ENCODE assay signal across 23 mouse cellular contexts in genomic region chr13:111601383-111601782, GRCm38 (mm10). TPM values are rescaled to one million over a fixed set of nuclear protein-coding genes. Genes with fewer than 3 reads are reported as not detected.
DNase-seq lines count a peak whose midpoint lies in the region; ATAC-seq and TF ChIP-seq lines count a peak whose summit lies in the region.
"Had no signal": no experiment of that assay in that cellular context is flagged by ENCODE, and none has a peak within 500 bp of the region (broad histone marks: within the 10 kb centered on the region; RNA-seq: fewer than 3 reads in every experiment).

No protein-coding gene starts in this region.

- no peaks in the 10 kb centered on the region for H3K9me3 ChIP-seq in liver, embryonic 12.5 days (replicated peaks)
- H3K9me3 ChIP-seq: embryonic facial prominence, embryonic 13.5 days; forebrain, embryonic 12.5 days; G1E; heart, embryonic 15.5 days; hindbrain, embryonic 10.5 days had no signal

- no peak overlapping the region for H3K9ac ChIP-seq in liver, adult 2 months (ENCODE audit: low read depth, low read length)
- H3K9ac ChIP-seq in liver, embryonic 12.5 days = no peak overlapping the region
- H3K9ac ChIP-seq: embryonic facial prominence, embryonic 13.5 days; forebrain, embryonic 12.5 days; heart, embryonic 15.5 days; hindbrain, embryonic 14.5 days had no signal

- DNase-seq in liver, adult 2 months (ENCODE audit: extremely low read depth, low read depth, low spot score) = peak; percentile 6
- DNase-seq in large intestine, adult 2 months (ENCODE audit: low read depth, low spot score) = peak; percentile 67
- DNase-seq in layer of hippocampus, adult 2 months (ENCODE audit: low spot score in 2 of 2) = no peak
- DNase-seq in lung, adult 18-20 months = no peak
- DNase-seq: adrenal gland, postnatal 14 days; cerebellum, adult 18-20 months; cerebellum, adult 9-11 months; cerebellum, postnatal 36 days; gastrocnemius, postnatal 10 days; heart, adult 2 months had no signal

- H3K27ac ChIP-seq in liver, adult 2 months (replicated peaks; ENCODE audit: insufficient read depth, low read depth, low read length) = no peak overlapping the region
- H3K27ac ChIP-seq in liver, embryonic 12.5 days = no peak overlapping the region
- H3K27ac ChIP-seq in small intestine, adult 2 months (ENCODE audit: insufficient read depth, low read depth, low read length) = peak overlapping the region; percentile 72
- H3K27ac ChIP-seq in layer of hippocampus, adult 2 months = no peak overlapping the region
- H3K27ac ChIP-seq: embryonic facial prominence, embryonic 13.5 days; forebrain, embryonic 12.5 days; heart, adult 2 months; heart, embryonic 15.5 days; hindbrain, embryonic 10.5 days; hindbrain, embryonic 14.5 days had no signal

- H3K4me1 ChIP-seq in liver, adult 2 months (ENCODE audit: control insufficient read depth, insufficient read depth, low read length) = peaks cover 2% of the 10 kb centered on the region; the same call in 1 of the 2 replicates
- H3K4me1 ChIP-seq in liver, embryonic 12.5 days = peaks cover 18% of the 10 kb centered on the region
- peaks cover 16% of the 10 kb centered on the region; the same call in 1 of the 2 replicates for H3K4me1 ChIP-seq in small intestine, adult 2 months (ENCODE audit: control insufficient read depth, insufficient read depth, insufficient read length, low read length)
- H3K4me1 ChIP-seq: embryonic facial prominence, embryonic 13.5 days; forebrain, embryonic 12.5 days; heart, embryonic 15.5 days; hindbrain, embryonic 10.5 days had no signal

- no peak for TF ChIP-seq POLR2A in liver, adult 2 months (IDR thresholded peaks at IDR 0.05; ENCODE audit: extremely low read depth, insufficient read depth, low read length)
- no peak for TF ChIP-seq POLR2A in small intestine, adult 2 months (IDR thresholded peaks at IDR 0.05; ENCODE audit: low read depth, low read length)

- H3K79me2 ChIP-seq in liver, adult 2 months (ENCODE audit: control insufficient read depth, insufficient read depth, low read length) = no peaks in the 10 kb centered on the region

- 40% methylated on average over 4 of the region's 4 CpGs for WGBS in liver, adult 2 months
- WGBS in liver, embryonic 12.5 days (ENCODE audit: insufficient replicate concordance) = 53% methylated on average over 4 of the region's 4 CpGs
- 20% methylated on average over 4 of the region's 4 CpGs for WGBS in large intestine, adult 2 months
- 17% methylated on average over 4 of the region's 4 CpGs for WGBS in small intestine, adult 2 months

- H3K27me3 ChIP-seq in liver, adult 2 months (ENCODE audit: control insufficient read depth, insufficient read depth, low read length) = no peaks in the 10 kb centered on the region
- no peaks in the 10 kb centered on the region for H3K27me3 ChIP-seq in liver, embryonic 12.5 days (replicated peaks)
- no peaks in the 10 kb centered on the region for H3K27me3 ChIP-seq in small intestine, adult 2 months (ENCODE audit: control insufficient read depth, insufficient read depth, low read length)
- H3K27me3 ChIP-seq: embryonic facial prominence, embryonic 13.5 days; forebrain, embryonic 12.5 days; heart, embryonic 15.5 days had no signal

- no peak for TF ChIP-seq CTCF in liver, adult 2 months (IDR thresholded peaks at IDR 0.05; ENCODE audit: low read depth, low read length)
- no peak for TF ChIP-seq CTCF in small intestine, adult 2 months (IDR thresholded peaks at IDR 0.05; ENCODE audit: extremely low read depth, insufficient read length, insufficient replicate concordance, low read depth, low read length)
- no peak for TF ChIP-seq CTCF in layer of hippocampus, adult 2 months (conservative IDR thresholded peaks at IDR 0.05)

- H3K36me3 ChIP-seq in liver, adult 2 months (ENCODE audit: control insufficient read depth, insufficient read depth, low read length) = no peaks in the 10 kb centered on the region
- H3K36me3 ChIP-seq in liver, embryonic 12.5 days = no peaks in the 10 kb centered on the region
- H3K36me3 ChIP-seq in small intestine, adult 2 months (ENCODE audit: control insufficient read depth, insufficient read depth, low read length) = no peaks in the 10 kb centered on the region
- H3K36me3 ChIP-seq: embryonic facial prominence, embryonic 13.5 days; forebrain, embryonic 12.5 days; G1E; heart, embryonic 15.5 days; hindbrain, embryonic 10.5 days had no signal

- ATAC-seq in liver, embryonic 12.5 days = no peak
- ATAC-seq: forebrain, embryonic 16.5 days had no signal

- no peak overlapping the region for H3K4me2 ChIP-seq in liver, embryonic 12.5 days
- H3K4me2 ChIP-seq: embryonic facial prominence, embryonic 13.5 days; forebrain, embryonic 12.5 days; heart, embryonic 11.5 days; heart, embryonic 15.5 days; hindbrain, embryonic 14.5 days had no signal

- H3K4me3 ChIP-seq in liver, adult 2 months (ENCODE audit: insufficient read depth, low read depth, low read length) = no peak overlapping the region
- H3K4me3 ChIP-seq in liver, embryonic 12.5 days = no peak overlapping the region
- no peak overlapping the region for H3K4me3 ChIP-seq in small intestine, adult 2 months (ENCODE audit: low read depth, low read length)
- no peak overlapping the region for H3K4me3 ChIP-seq in layer of hippocampus, adult 2 months
- H3K4me3 ChIP-seq: embryonic facial prominence, embryonic 13.5 days; forebrain, embryonic 12.5 days; heart, adult 2 months; heart, embryonic 15.5 days; hindbrain, embryonic 10.5 days had no signal

RNA-seq across cellular contexts. Expression of gene Gm10198, which starts 8.8 kb away (rescaled TPM):
- total RNA-seq in liver, adult 2 months (2014; rRNA removed) = not detected in 2 replicates
- not detected in 2 replicates for polyA plus RNA-seq in liver, adult 2 months (2012; rRNA removed)
- not detected in 2 replicates for polyA plus RNA-seq in liver, embryonic 12.5 days (2016; fragmentation: Nextera tagmentation; extraction: Ambion mirVana)
- not detected in 2 replicates for polyA plus RNA-seq in large intestine, adult 2 months (2012; rRNA removed)
- polyA plus RNA-seq in small intestine, adult 2 months (2012; rRNA removed) = not detected in 2 replicates
- not detected for total RNA-seq in layer of hippocampus, adult 2 months (2021)
- total RNA-seq: adrenal gland, postnatal 14 days; G1E; gastrocnemius, postnatal 10 days; gastrocnemius, postnatal 4 days; heart, adult 2 months; heart, postnatal 25 days had no signal
- polyA plus RNA-seq: embryonic facial prominence, embryonic 13.5 days; forebrain, embryonic 12.5 days; forebrain, embryonic 16.5 days; frontal cortex, adult 2 months; G1E; heart, adult 2 months; heart, embryonic 11.5 days; heart, embryonic 15.5 days; hindbrain, embryonic 10.5 days; hindbrain, embryonic 14.5 days had no signal

RNA-seq across cellular contexts. Expression of gene Gm49496, which starts 51.6 kb away (rescaled TPM):
- not detected in 2 replicates for total RNA-seq in liver, adult 2 months (2014; rRNA removed)
- not detected in 2 replicates for polyA plus RNA-seq in liver, adult 2 months (2012; rRNA removed)
- polyA plus RNA-seq in liver, embryonic 12.5 days (2016; fragmentation: Nextera tagmentation; extraction: Ambion mirVana) = not detected in 2 replicates
- not detected in 2 replicates for polyA plus RNA-seq in large intestine, adult 2 months (2012; rRNA removed)
- not detected in 2 replicates for polyA plus RNA-seq in small intestine, adult 2 months (2012; rRNA removed)
- total RNA-seq in layer of hippocampus, adult 2 months (2021) = not detected
- total RNA-seq: adrenal gland, postnatal 14 days; G1E; gastrocnemius, postnatal 10 days; gastrocnemius, postnatal 4 days; heart, adult 2 months; heart, postnatal 25 days had no signal
- polyA plus RNA-seq: embryonic facial prominence, embryonic 13.5 days; forebrain, embryonic 12.5 days; forebrain, embryonic 16.5 days; frontal cortex, adult 2 months; G1E; heart, adult 2 months; heart, embryonic 11.5 days; heart, embryonic 15.5 days; hindbrain, embryonic 10.5 days; hindbrain, embryonic 14.5 days had no signal

Comparison
In these comparisons a context has a peak if more than half of its experiments do, and no peak if none do; other contexts are left out.
1. DNase-seq: peak in liver, adult 2 months (single experiment) and large intestine, adult 2 months (single experiment); none in layer of hippocampus, adult 2 months (0 of 2) and lung, adult 18-20 months (0 of 2).